Mouse (Mus musculus): ENCODE data around the gene Sgpp2. TPM values are rescaled to one million over a fixed set of nuclear protein-coding genes. Genes with fewer than 3 reads are reported as not detected.

The Sgpp2 gene
- polyA plus RNA-seq, 1 experiment from 2014 or later = 35.9 TPM

- Histone ChIP-seq H3K4me3 (replicated peaks) (no peak overlapping the region), H3K4me1 (replicated peaks) (0 out of 2 replicates have a peak, but pooled peaks cover 8% of the 10 kb centered on the region), H3K36me3 (no peaks in the 10 kb centered on the region), H3K9me3 (no peaks in the 10 kb centered on the region), H3K27ac (no peak overlapping the region), H3K27me3 (replicated peaks) (no peaks in the 10 kb centered on the region), H3K9ac (no peak overlapping the region), H3K4me2 (replicated peaks) (no peak overlapping the region)
- WGBS = 84% methylated on average over 5 of the region's 5 CpGs
- ATAC-seq = no peak
Measured at GRCm38 (mm10) chr1:78373836-78374235, 63.7 kb downstream of the Sgpp2 start.

GRCm38 (mm10) chr1:78375058-78375457 lies 64.9 kb downstream of the Sgpp2 start:
- no peak overlapping the region for H3K4me3 ChIP-seq (replicated peaks)
- H3K27me3 ChIP-seq (replicated peaks) = no peaks in the 10 kb centered on the region
- H3K9me3 ChIP-seq = no peaks in the 10 kb centered on the region
- no peak overlapping the region for H3K27ac ChIP-seq
- H3K36me3 ChIP-seq = no peaks in the 10 kb centered on the region
- 0 out of 2 replicates have a peak, but pooled peaks cover 8% of the 10 kb centered on the region for H3K4me1 ChIP-seq (replicated peaks)
- no peak for ATAC-seq
- 85% methylated on average over 3 of the region's 3 CpGs for WGBS
- no peak overlapping the region for H3K4me2 ChIP-seq (replicated peaks)
- no peak overlapping the region for H3K9ac ChIP-seq

GRCm38 (mm10) chr1:78380950-78381349 lies 70.8 kb downstream of the Sgpp2 start:
- Histone ChIP-seq H3K9ac (no peak overlapping the region), H3K27me3 (replicated peaks) (no peaks in the 10 kb centered on the region), H3K9me3 (no peaks in the 10 kb centered on the region), H3K27ac (no peak overlapping the region), H3K36me3 (no peaks in the 10 kb centered on the region), H3K4me3 (replicated peaks) (no peak overlapping the region), H3K4me2 (replicated peaks) (no peak overlapping the region), H3K4me1 (replicated peaks) (no peaks in the 10 kb centered on the region)
- ATAC-seq = no peak
- 97% methylated on average over 4 of the region's 4 CpGs for WGBS

- Histone ChIP-seq H3K4me1 (replicated peaks) (no peaks in the 10 kb centered on the region), H3K9ac (no peak overlapping the region), H3K4me2 (replicated peaks) (no peak overlapping the region), H3K27me3 (replicated peaks) (no peaks in the 10 kb centered on the region), H3K27ac (no peak overlapping the region), H3K4me3 (replicated peaks) (no peak overlapping the region), H3K36me3 (no peaks in the 10 kb centered on the region), H3K9me3 (no peaks in the 10 kb centered on the region)
- WGBS = 62% methylated on average over 4 of the region's 4 CpGs
- no peak for ATAC-seq
Measured at GRCm38 (mm10) chr1:78387854-78388253, 77.7 kb downstream of the Sgpp2 start.

GRCm38 (mm10) chr1:78388848-78389247 lies 78.7 kb downstream of the Sgpp2 start:
- H3K4me2 ChIP-seq (replicated peaks) = no peak overlapping the region
- no peak overlapping the region for H3K27ac ChIP-seq
- no peaks in the 10 kb centered on the region for H3K27me3 ChIP-seq (replicated peaks)
- 36% methylated on average over 3 of the region's 3 CpGs for WGBS
- H3K4me1 ChIP-seq (replicated peaks) = no peaks in the 10 kb centered on the region
- H3K9me3 ChIP-seq = no peaks in the 10 kb centered on the region
- H3K9ac ChIP-seq = no peak overlapping the region
- no peak overlapping the region for H3K4me3 ChIP-seq (replicated peaks)
- no peaks in the 10 kb centered on the region for H3K36me3 ChIP-seq
- ATAC-seq = 0 out of 2 replicates have a peak, but pooled peaks have one; percentile 18

- no peaks in the 10 kb centered on the region for H3K9me3 ChIP-seq
- ATAC-seq = no peak
- H3K27me3 ChIP-seq (replicated peaks) = no peaks in the 10 kb centered on the region
- no peak overlapping the region for H3K4me2 ChIP-seq (replicated peaks)
- no peak overlapping the region for H3K9ac ChIP-seq
- 0 out of 2 replicates have a peak, but pooled peaks cover 6% of the 10 kb centered on the region for H3K4me1 ChIP-seq (replicated peaks)
- H3K4me3 ChIP-seq (replicated peaks) = no peak overlapping the region
- no peaks in the 10 kb centered on the region for H3K36me3 ChIP-seq
- no peak overlapping the region for H3K27ac ChIP-seq
- 61% methylated on average over 8 of the region's 8 CpGs for WGBS
Measured at GRCm38 (mm10) chr1:78395191-78395735, 85.1 kb downstream of the Sgpp2 start.

GRCm38 (mm10) chr1:78395737-78396136 lies 85.6 kb downstream of the Sgpp2 start:
- 40% methylated on average over 6 of the region's 6 CpGs for WGBS
- Histone ChIP-seq H3K4me3 (replicated peaks) (no peak overlapping the region), H3K27ac (no peak overlapping the region), H3K4me2 (replicated peaks) (no peak overlapping the region), H3K9ac (no peak overlapping the region), H3K27me3 (replicated peaks) (no peaks in the 10 kb centered on the region), H3K36me3 (no peaks in the 10 kb centered on the region), H3K9me3 (no peaks in the 10 kb centered on the region), H3K4me1 (replicated peaks) (0 out of 2 replicates have a peak, but pooled peaks cover 6% of the 10 kb centered on the region)
- no peak for ATAC-seq

- Histone ChIP-seq H3K27ac (no peak overlapping the region), H3K9ac (no peak overlapping the region), H3K36me3 (no peaks in the 10 kb centered on the region), H3K9me3 (no peaks in the 10 kb centered on the region), H3K4me2 (replicated peaks) (no peak overlapping the region), H3K27me3 (replicated peaks) (no peaks in the 10 kb centered on the region), H3K4me3 (replicated peaks) (no peak overlapping the region), H3K4me1 (replicated peaks) (0 out of 2 replicates have a peak, but pooled peaks cover 6% of the 10 kb centered on the region)
- no peak for ATAC-seq
- WGBS = 42% methylated on average over 8 of the region's 8 CpGs
Measured at GRCm38 (mm10) chr1:78396320-78396913, 86.3 kb downstream of the Sgpp2 start.

GRCm38 (mm10) chr1:78399755-78400154 lies 89.6 kb downstream of the Sgpp2 start:
- Histone ChIP-seq H3K36me3 (no peaks in the 10 kb centered on the region), H3K4me1 (replicated peaks) (0 out of 2 replicates have a peak, but pooled peaks cover 6% of the 10 kb centered on the region), H3K9ac (no peak overlapping the region), H3K27ac (no peak overlapping the region), H3K4me3 (replicated peaks) (no peak overlapping the region), H3K27me3 (replicated peaks) (no peaks in the 10 kb centered on the region), H3K4me2 (replicated peaks) (no peak overlapping the region), H3K9me3 (no peaks in the 10 kb centered on the region)
- WGBS = 47% methylated on average over 3 of the region's 3 CpGs
- peak; percentile 87 for ATAC-seq

GRCm38 (mm10) chr1:78401413-78401812 lies 91.3 kb downstream of the Sgpp2 start:
- H3K4me2 ChIP-seq (replicated peaks) = no peak overlapping the region; the same call in 1 of the 2 replicates
- H3K27me3 ChIP-seq (replicated peaks) = no peaks in the 10 kb centered on the region
- WGBS = 72% methylated on average over 4 of the region's 4 CpGs
- H3K4me1 ChIP-seq (replicated peaks) = 0 out of 2 replicates have a peak, but pooled peaks cover 6% of the 10 kb centered on the region
- no peak overlapping the region for H3K27ac ChIP-seq
- H3K9ac ChIP-seq = no peak overlapping the region
- no peaks in the 10 kb centered on the region for H3K9me3 ChIP-seq
- ATAC-seq = peak; percentile 45; the same call in 1 of the 2 replicates
- no peaks in the 10 kb centered on the region for H3K36me3 ChIP-seq
- H3K4me3 ChIP-seq (replicated peaks) = no peak overlapping the region

- 86% methylated on average over 2 of the region's 2 CpGs for WGBS
- no peaks in the 10 kb centered on the region for H3K4me1 ChIP-seq (replicated peaks)
- no peak overlapping the region for H3K27ac ChIP-seq
- H3K4me2 ChIP-seq (replicated peaks) = no peak overlapping the region
- H3K4me3 ChIP-seq (replicated peaks) = no peak overlapping the region
- H3K9ac ChIP-seq = no peak overlapping the region
- no peaks in the 10 kb centered on the region for H3K9me3 ChIP-seq
- no peak for ATAC-seq
- H3K27me3 ChIP-seq (replicated peaks) = no peaks in the 10 kb centered on the region
- peaks cover 2% of the 10 kb centered on the region; the same call in 1 of the 2 replicates for H3K36me3 ChIP-seq
Measured at GRCm38 (mm10) chr1:78409396-78409795, 99.3 kb downstream of the Sgpp2 start.

GRCm38 (mm10) chr1:78412668-78413067 lies 102.5 kb downstream of the Sgpp2 start:
- ATAC-seq = peak; percentile 73
- Histone ChIP-seq H3K4me3 (replicated peaks) (no peak overlapping the region), H3K27ac (no peak overlapping the region), H3K27me3 (replicated peaks) (no peaks in the 10 kb centered on the region), H3K9ac (no peak overlapping the region), H3K9me3 (no peaks in the 10 kb centered on the region), H3K4me2 (replicated peaks) (no peak overlapping the region), H3K36me3 (peaks cover 3% of the 10 kb centered on the region; the same call in 1 of the 2 replicates), H3K4me1 (replicated peaks) (no peaks in the 10 kb centered on the region)
- WGBS = 22% methylated on average over 7 of the region's 7 CpGs

- Histone ChIP-seq H3K4me2 (replicated peaks) (no peak overlapping the region), H3K36me3 (peaks cover 3% of the 10 kb centered on the region; the same call in 1 of the 2 replicates), H3K4me1 (replicated peaks) (no peaks in the 10 kb centered on the region), H3K27ac (no peak overlapping the region), H3K4me3 (replicated peaks) (no peak overlapping the region), H3K9me3 (no peaks in the 10 kb centered on the region), H3K9ac (no peak overlapping the region), H3K27me3 (replicated peaks) (no peaks in the 10 kb centered on the region)
- no peak for ATAC-seq
- WGBS = 87% methylated on average over 5 of the region's 5 CpGs
Measured at GRCm38 (mm10) chr1:78414421-78414820, 104.3 kb downstream of the Sgpp2 start.
